Mouse (Mus musculus) neural tube, embryonic 12.5 days (tissue): ENCODE data around the gene Ccdc13. TPM values are rescaled to one million over a fixed set of nuclear protein-coding genes. Genes with fewer than 3 reads are reported as not detected.

Source experiments
- ATAC-seq: fragments of 200-750 bp; cut with Nextera tagmentation; 2 replicates; pipeline ENCODE4 v1.8.0; 2017; ENCODE audit warnings: low read depth, mild to moderate bottlenecking, moderate TSS enrichment, moderate library complexity; ENCODE audit not compliant: low FRiP score
- H3K27ac ChIP-seq: fragments of 300-500 bp; sonication (generic); 2 replicates; pipeline ENCODE4 v1.5.1; 2016
- H3K27me3 ChIP-seq: fragments of 300-500 bp; sonication (generic); replicated peaks from 2 replicates; pipeline ENCODE4 v1.6.1; 2016; ENCODE audit warnings: mild to moderate bottlenecking
- H3K36me3 ChIP-seq: fragments of 300-500 bp; sonication (generic); 2 replicates; pipeline ENCODE4 v1.6.1; 2016; ENCODE audit warnings: mild to moderate bottlenecking
- H3K4me1 ChIP-seq: fragments of 300-500 bp; sonication (generic); 2 replicates; pipeline ENCODE4 v1.6.1; 2016
- H3K4me2 ChIP-seq: fragments of 300-500 bp; sonication (generic); replicated peaks from 2 replicates; pipeline ENCODE4 v1.6.1; 2016; ENCODE audit warnings: mild to moderate bottlenecking
- H3K4me3 ChIP-seq: fragments of 300-500 bp; sonication (generic); 2 replicates; pipeline ENCODE4 v1.5.1; 2016
- H3K9ac ChIP-seq: fragments of 300-500 bp; sonication (generic); 2 replicates; pipeline ENCODE4 v1.6.1; 2016; ENCODE audit warnings: mild to moderate bottlenecking
- H3K9me3 ChIP-seq: fragments of 300-500 bp; sonication (generic); 2 replicates; pipeline ENCODE4 v1.6.1; 2016; ENCODE audit warnings: mild to moderate bottlenecking
- WGBS: fragments of 180-500 bp; shearing (Covaris S2); methylation state at CpG from one replicate; pipeline ENCODE4 v1.1.7; 2016; 5-methylcytosine and 5-hydroxymethylcytosine counted together
- polyA plus RNA-seq: library from polyadenylated mRNA; unstranded; fragments of >200 nt; fragmentation: Nextera tagmentation; extraction: Ambion mirVana; gene quantifications from 2 replicates; pipeline ENCODE4 v1.2.1, GENCODE M21; 2016

Gene Ccdc13
- 4.0 and 4.8 TPM in 2 replicates for polyA plus RNA-seq

GRCm38 (mm10) chr9:121838829-121839621 is at the start of gene Ccdc13:
Gene Ccdc13 (minus strand): TSS chr9:121839461.
- peak within 1 kb of the TSS; percentile 75 for H3K4me2 ChIP-seq
- 4% methylated on average over 61 of the region's 61 CpGs for WGBS
- peaks cover 12% of the 10 kb centered on the region for H3K4me1 ChIP-seq
- H3K36me3 ChIP-seq = no peaks in the 10 kb centered on the region
- H3K9me3 ChIP-seq = 0 out of 2 replicates have a peak, but pooled peaks cover 3% of the 10 kb centered on the region
- H3K27me3 ChIP-seq = no peaks in the 10 kb centered on the region
- no peak within 1 kb of the TSS for H3K27ac ChIP-seq
- ATAC-seq = peak; percentile 94
- peak within 1 kb of the TSS; percentile 49 for H3K4me3 ChIP-seq
- H3K9ac ChIP-seq = peak within 1 kb of the TSS; percentile 59

- Histone ChIP-seq H3K4me2 (no peak overlapping the region), H3K9ac (no peak overlapping the region), H3K4me1 (no peaks in the 10 kb centered on the region), H3K36me3 (no peaks in the 10 kb centered on the region), H3K9me3 (no peaks in the 10 kb centered on the region), H3K4me3 (no peak overlapping the region), H3K27me3 (no peaks in the 10 kb centered on the region), H3K27ac (no peak overlapping the region)
- ATAC-seq = no peak
- WGBS = 71% methylated on average over 7 of the region's 7 CpGs
These were observed 42.8 kb upstream of the Ccdc13 start for GRCm38 (mm10) chr9:121882015-121882457.

GRCm38 (mm10) chr9:121881301-121881700 is 42.0 kb upstream of the Ccdc13 start:
- H3K4me2 ChIP-seq = no peak overlapping the region
- ATAC-seq = no peak

DNA sequence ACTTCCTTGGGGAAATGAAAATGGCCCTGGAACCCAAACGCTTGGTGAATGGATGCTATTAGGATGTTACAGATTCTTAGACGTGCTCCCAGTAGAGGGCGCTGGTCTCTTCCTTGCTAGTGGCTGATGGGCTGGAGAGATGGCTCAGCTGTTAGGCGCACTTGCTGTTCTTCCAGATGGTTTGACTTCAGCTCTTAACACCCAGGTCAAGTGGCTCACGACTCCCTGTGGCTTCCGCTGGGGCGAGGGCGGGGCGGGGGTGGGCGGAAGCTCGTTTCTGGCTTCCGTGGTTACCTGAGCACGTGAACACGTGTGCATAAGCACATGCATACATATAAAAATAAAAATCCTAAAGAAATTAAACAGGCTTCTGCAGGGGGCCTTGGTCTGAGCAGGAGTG is 41.6 kb upstream of the Ccdc13 start:
- 26% methylated on average over 14 of the region's 14 CpGs for WGBS
- peak overlapping the region; percentile 30 for H3K4me2 ChIP-seq

More at GRCm38 (mm10) chr9:121881301-121881700, 42.0 kb upstream of the Ccdc13 start:
- H3K27ac ChIP-seq = no peak overlapping the region
- no peak overlapping the region for H3K4me3 ChIP-seq
- H3K4me1 ChIP-seq = no peaks in the 10 kb centered on the region
- no peaks in the 10 kb centered on the region for H3K36me3 ChIP-seq
- no peaks in the 10 kb centered on the region for H3K27me3 ChIP-seq
- no peaks in the 10 kb centered on the region for H3K9me3 ChIP-seq
- H3K9ac ChIP-seq = no peak overlapping the region
- 78% methylated on average over 6 of the region's 6 CpGs for WGBS

GRCm38 (mm10) chr9:121877052-121877740 is 37.9 kb upstream of the Ccdc13 start:
- Histone ChIP-seq H3K27me3 (no peaks in the 10 kb centered on the region), H3K36me3 (no peaks in the 10 kb centered on the region), H3K4me3 (no peak overlapping the region), H3K4me2 (no peak overlapping the region), H3K4me1 (no peaks in the 10 kb centered on the region), H3K9me3 (no peaks in the 10 kb centered on the region), H3K9ac (no peak overlapping the region), H3K27ac (no peak overlapping the region)
- no peak for ATAC-seq
- 13% methylated on average over 3 of the region's 3 CpGs for WGBS

More for the DNA sequence above, 41.6 kb upstream of the Ccdc13 start:
- ATAC-seq = no peak
- Histone ChIP-seq H3K9ac (no peak overlapping the region), H3K4me1 (no peaks in the 10 kb centered on the region), H3K9me3 (no peaks in the 10 kb centered on the region), H3K27ac (no peak overlapping the region), H3K27me3 (no peaks in the 10 kb centered on the region), H3K4me3 (no peak overlapping the region), H3K36me3 (no peaks in the 10 kb centered on the region)

DNA sequence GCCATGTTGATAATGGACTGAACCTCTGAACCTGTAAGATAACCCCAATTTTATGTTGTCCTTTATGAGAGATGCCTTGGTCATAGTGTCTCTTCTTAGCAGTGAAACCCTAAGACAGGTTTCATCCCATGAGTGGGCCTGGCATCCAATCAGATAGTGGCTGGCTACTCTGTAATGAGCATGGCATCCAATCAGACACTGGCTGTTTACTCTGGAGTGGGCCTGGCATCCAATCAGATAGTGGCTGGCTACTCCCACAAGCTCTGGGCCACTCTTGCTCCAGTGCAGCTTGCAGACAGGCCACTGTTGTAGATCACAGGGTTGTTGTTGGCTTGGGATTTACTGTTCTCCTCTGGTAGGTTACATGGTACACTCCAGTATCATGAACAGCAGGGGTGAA is 34.3 kb upstream of the Ccdc13 start:
- H3K9ac ChIP-seq = no peak overlapping the region
- no peaks in the 10 kb centered on the region for H3K4me1 ChIP-seq
- H3K27ac ChIP-seq = no peak overlapping the region
- no peak overlapping the region for H3K4me3 ChIP-seq
- H3K36me3 ChIP-seq = no peaks in the 10 kb centered on the region
- no peaks in the 10 kb centered on the region for H3K9me3 ChIP-seq
- H3K27me3 ChIP-seq = 0 out of 2 replicates have a peak, but pooled peaks cover 3% of the 10 kb centered on the region
- no peak for ATAC-seq
- no peak overlapping the region for H3K4me2 ChIP-seq

DNA sequence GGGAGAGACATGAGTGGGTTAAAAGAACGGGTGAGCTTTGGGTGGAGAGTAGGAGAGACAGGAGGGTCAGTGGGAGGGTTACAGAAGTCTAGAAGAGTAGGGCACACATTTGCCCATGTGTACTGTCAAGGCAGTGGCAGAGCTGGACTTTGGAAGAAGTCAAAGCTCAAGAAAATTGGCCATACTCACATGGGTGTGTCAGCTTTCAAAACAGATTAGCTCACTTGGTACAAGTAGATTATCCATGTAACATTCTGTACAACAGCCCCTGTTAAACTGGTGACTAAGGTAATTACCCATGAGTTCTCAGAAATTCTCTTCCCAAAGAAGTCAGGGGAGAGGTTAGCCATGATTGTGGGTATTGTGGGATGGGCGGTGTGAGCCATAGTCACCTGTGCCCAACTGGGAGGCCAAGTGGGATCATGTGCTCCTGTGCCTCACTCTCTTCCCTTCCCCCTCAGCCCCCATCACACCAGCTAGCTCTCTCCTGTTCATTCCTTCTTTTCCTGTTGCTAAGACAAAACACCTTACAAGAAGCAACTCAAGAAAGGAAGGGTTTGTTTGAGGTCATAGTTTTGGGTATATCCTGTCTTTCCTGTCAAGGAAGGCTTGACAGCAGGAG is 32.9 kb upstream of the Ccdc13 start:
- no peak for ATAC-seq
- Histone ChIP-seq H3K27ac (no peak overlapping the region), H3K36me3 (no peaks in the 10 kb centered on the region), H3K27me3 (0 out of 2 replicates have a peak, but pooled peaks cover 3% of the 10 kb centered on the region), H3K4me3 (no peak overlapping the region), H3K9me3 (no peaks in the 10 kb centered on the region), H3K4me2 (no peak overlapping the region), H3K4me1 (no peaks in the 10 kb centered on the region), H3K9ac (no peak overlapping the region)
- 85% methylated on average over 2 of the region's 2 CpGs for WGBS

- 9% methylated on average over 4 of the region's 4 CpGs for WGBS
- Histone ChIP-seq H3K4me3 (no peak overlapping the region), H3K9me3 (no peaks in the 10 kb centered on the region), H3K9ac (no peak overlapping the region), H3K4me2 (no peak overlapping the region), H3K4me1 (peaks cover 4% of the 10 kb centered on the region; the same call in 1 of the 2 replicates), H3K36me3 (no peaks in the 10 kb centered on the region), H3K27ac (no peak overlapping the region), H3K27me3 (0 out of 2 replicates have a peak, but pooled peaks cover 3% of the 10 kb centered on the region)
- no peak for ATAC-seq
These were observed 30.8 kb upstream of the Ccdc13 start for GRCm38 (mm10) chr9:121869973-121870515.

- Histone ChIP-seq H3K27ac (no peak overlapping the region), H3K4me2 (no peak overlapping the region), H3K4me3 (no peak overlapping the region), H3K4me1 (peaks cover 4% of the 10 kb centered on the region; the same call in 1 of the 2 replicates), H3K9ac (no peak overlapping the region), H3K36me3 (no peaks in the 10 kb centered on the region), H3K27me3 (0 out of 2 replicates have a peak, but pooled peaks cover 3% of the 10 kb centered on the region), H3K9me3 (no peaks in the 10 kb centered on the region)
- WGBS = 81% methylated on average over 5 of the region's 5 CpGs
- no peak for ATAC-seq
These were observed 30.2 kb upstream of the Ccdc13 start for GRCm38 (mm10) chr9:121869432-121869831.

GRCm38 (mm10) chr9:121868236-121868635 is 29.0 kb upstream of the Ccdc13 start:
- Histone ChIP-seq H3K27me3 (0 out of 2 replicates have a peak, but pooled peaks cover 3% of the 10 kb centered on the region), H3K4me1 (peaks cover 4% of the 10 kb centered on the region; the same call in 1 of the 2 replicates), H3K9me3 (no peaks in the 10 kb centered on the region), H3K9ac (no peak overlapping the region), H3K4me3 (no peak overlapping the region), H3K27ac (no peak overlapping the region), H3K4me2 (no peak overlapping the region), H3K36me3 (no peaks in the 10 kb centered on the region)
- WGBS = 85% methylated on average over 6 of the region's 6 CpGs
- ATAC-seq = no peak

DNA sequence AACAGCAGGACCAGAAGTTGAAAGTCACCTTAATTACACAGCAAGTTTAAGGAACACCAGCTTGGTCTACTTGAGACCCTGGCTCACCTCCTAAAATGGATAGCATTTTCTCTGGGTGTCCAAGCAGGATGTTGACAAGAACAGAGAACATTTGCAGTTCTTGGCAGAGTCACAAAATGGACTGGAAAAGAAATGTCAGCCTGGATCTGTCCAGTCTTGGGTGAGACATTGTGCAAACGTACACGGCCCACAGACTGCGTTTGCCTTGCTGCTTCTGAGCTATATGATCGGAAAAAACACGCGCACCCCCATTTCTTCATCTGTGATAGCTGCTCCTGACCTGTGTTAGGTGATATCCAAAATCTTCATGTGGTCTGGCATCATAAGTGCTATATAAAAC is 28.4 kb upstream of the Ccdc13 start:
- H3K36me3 ChIP-seq = no peaks in the 10 kb centered on the region
- no peak for ATAC-seq
- H3K4me2 ChIP-seq = no peak overlapping the region
- no peak overlapping the region for H3K9ac ChIP-seq
- H3K4me3 ChIP-seq = no peak overlapping the region
- peaks cover 4% of the 10 kb centered on the region; the same call in 1 of the 2 replicates for H3K4me1 ChIP-seq
- H3K27me3 ChIP-seq = 0 out of 2 replicates have a peak, but pooled peaks cover 3% of the 10 kb centered on the region
- H3K27ac ChIP-seq = no peak overlapping the region
- H3K9me3 ChIP-seq = no peaks in the 10 kb centered on the region
- 92% methylated on average over 6 of the region's 6 CpGs for WGBS
